Mouse (Mus musculus) forebrain, embryonic 14.5 days (tissue): ENCODE data around the gene Ankrd39. TPM values are rescaled to one million over a fixed set of nuclear protein-coding genes. Genes with fewer than 3 reads are reported as not detected.
"Not testable (repeated sequence)": the region's sequence is repeated elsewhere in the genome, so short reads cannot be mapped to it uniquely, and the experiment has no call there.

Source experiments
- ATAC-seq: fragments of 200-750 bp; cut with Nextera tagmentation; 2 replicates; pipeline ENCODE4 v1.8.0; 2017; ENCODE audit warnings: mild to moderate bottlenecking, moderate library complexity
- DNase-seq: peaks from one replicate; pipeline ENCODE4 v3.0.0-alpha.2; 2015; ENCODE audit warnings: low spot score
- H3K27ac ChIP-seq: fragments of 300-500 bp; sonication (generic); 2 replicates; pipeline ENCODE4 v1.5.1; 2014; ENCODE audit warnings: low read depth, mild to moderate bottlenecking, control low read depth, low read length, moderate library complexity
- H3K27me3 ChIP-seq: fragments of 300-500 bp; sonication (generic); replicated peaks from 2 replicates; pipeline ENCODE4 v1.6.1; 2014; ENCODE audit warnings: low read length, control low read depth, mixed read lengths; ENCODE audit not compliant: control insufficient read depth, insufficient read depth
- H3K36me3 ChIP-seq: fragments of 300-500 bp; sonication (generic); 2 replicates; pipeline ENCODE4 v1.6.1; 2014; ENCODE audit warnings: low read length, control low read depth; ENCODE audit not compliant: control insufficient read depth, insufficient read depth
- H3K4me1 ChIP-seq: fragments of 300-500 bp; sonication (generic); 2 replicates; pipeline ENCODE4 v1.6.1; 2014; ENCODE audit warnings: antibody characterized with exemption, low read length, control low read depth; ENCODE audit not compliant: control insufficient read depth, insufficient read depth
- H3K4me2 ChIP-seq: fragments of 300-500 bp; sonication (generic); 2 replicates; pipeline ENCODE4 v1.6.1; 2014; ENCODE audit warnings: mild to moderate bottlenecking, control low read depth, low read length
- H3K4me3 ChIP-seq: fragments of 300-500 bp; sonication (generic); 2 replicates; pipeline ENCODE4 v1.5.1; 2014; ENCODE audit warnings: low read depth, low read length, control low read depth
- H3K9ac ChIP-seq: fragments of 300-500 bp; sonication (generic); 2 replicates; pipeline ENCODE4 v1.6.1; 2014; ENCODE audit warnings: mild to moderate bottlenecking, low read length, control low read depth, moderate library complexity
- H3K9me3 ChIP-seq: fragments of 300-500 bp; sonication (generic); replicated peaks from 2 replicates; pipeline ENCODE4 v1.6.1; 2016; ENCODE audit warnings: low read length, control low read depth, mixed read lengths; ENCODE audit not compliant: control insufficient read depth
- WGBS: fragments of 180-500 bp; shearing (Covaris S2); extraction: QIAGEN DNeasy Blood & Tissue Kit; methylation state at CpG from one replicate; pipeline ENCODE4 v1.1.7; 2014; 5-methylcytosine and 5-hydroxymethylcytosine counted together
- polyA plus RNA-seq: library from polyadenylated mRNA; unstranded; fragments of >200 nt; fragmentation: Nextera tagmentation; extraction: Ambion mirVana; gene quantifications from 2 replicates; pipeline ENCODE4 v1.2.1, GENCODE M21; 2014

The Ankrd39 gene
- polyA plus RNA-seq, 1 experiment from 2014 or later = 15.7 TPM

GRCm38 (mm10) chr1:36540807-36541206 lies 6.4 kb downstream of the Ankrd39 start:
- ATAC-seq (no peak), DNase-seq (no peak)
- 94% methylated on average over 12 of the region's 12 CpGs for WGBS
- Histone ChIP-seq H3K4me2 (no peak overlapping the region), H3K4me3 (no peak overlapping the region), H3K4me1 (no peaks in the 10 kb centered on the region), H3K9me3 (no peaks in the 10 kb centered on the region), H3K9ac (no peak overlapping the region), H3K27ac (no peak overlapping the region), H3K27me3 (no peaks in the 10 kb centered on the region), H3K36me3 (peaks cover 27% of the 10 kb centered on the region)

- DNase-seq (no peak), ATAC-seq (no peak)
- Histone ChIP-seq H3K9ac (no peak overlapping the region), H3K4me2 (no peak overlapping the region), H3K4me3 (no peak overlapping the region), H3K27ac (no peak overlapping the region), H3K9me3 (no peaks in the 10 kb centered on the region), H3K36me3 (peaks cover 27% of the 10 kb centered on the region), H3K4me1 (no peaks in the 10 kb centered on the region), H3K27me3 (no peaks in the 10 kb centered on the region)
- 92% methylated on average over 11 of the region's 11 CpGs for WGBS
These were observed 7.1 kb downstream of the Ankrd39 start for GRCm38 (mm10) chr1:36540132-36540531.

GRCm38 (mm10) chr1:36539186-36539585 lies 8.1 kb downstream of the Ankrd39 start, which contains the start of gene Gm42417:
Gene Gm42417 (minus strand): TSS chr1:36539429.
- no peak within 1 kb of the TSS for H3K27ac ChIP-seq
- H3K27me3 ChIP-seq = no peaks in the 10 kb centered on the region
- H3K4me3 ChIP-seq = no peak within 1 kb of the TSS
- peaks cover 27% of the 10 kb centered on the region for H3K36me3 ChIP-seq
- H3K9me3 ChIP-seq = no peaks in the 10 kb centered on the region
- H3K9ac ChIP-seq = no peak within 1 kb of the TSS
- DNase-seq (no peak), ATAC-seq (no peak)
- WGBS = 74% methylated on average over 9 of the region's 9 CpGs
- no peaks in the 10 kb centered on the region for H3K4me1 ChIP-seq
- H3K4me2 ChIP-seq = no peak within 1 kb of the TSS

GRCm38 (mm10) chr1:36538727-36539126 lies 8.5 kb downstream of the Ankrd39 start:
- ATAC-seq (no peak), DNase-seq (no peak)
- Histone ChIP-seq H3K27ac (no peak overlapping the region), H3K4me3 (no peak overlapping the region), H3K4me1 (no peaks in the 10 kb centered on the region), H3K27me3 (no peaks in the 10 kb centered on the region), H3K9ac (no peak overlapping the region), H3K36me3 (peaks cover 27% of the 10 kb centered on the region), H3K4me2 (no peak overlapping the region), H3K9me3 (no peaks in the 10 kb centered on the region)
- 81% methylated on average over 4 of the region's 4 CpGs for WGBS

- H3K4me2 ChIP-seq, H3K9ac ChIP-seq, DNase-seq, ATAC-seq, H3K27me3 ChIP-seq, H3K9me3 ChIP-seq, H3K27ac ChIP-seq, H3K4me1 ChIP-seq, H3K4me3 ChIP-seq: not testable (repeated sequence)
- 96% methylated on average over 9 of the region's 9 CpGs for WGBS
- H3K36me3 ChIP-seq = peaks cover 27% of the 10 kb centered on the region
These were observed 10.5 kb downstream of the Ankrd39 start, which contains the start of gene Ankrd23 for GRCm38 (mm10) chr1:36536783-36537182. Gene Ankrd23 (minus strand): TSS chr1:36536883.

GRCm38 (mm10) chr1:36536397-36536728 lies 10.9 kb downstream of the Ankrd39 start:
- H3K4me1 ChIP-seq = no peaks in the 10 kb centered on the region
- H3K27ac ChIP-seq = no peak overlapping the region
- no peak overlapping the region for H3K4me2 ChIP-seq
- H3K4me3 ChIP-seq = no peak overlapping the region
- 88% methylated on average over 8 of the region's 8 CpGs for WGBS
- H3K9me3 ChIP-seq = no peaks in the 10 kb centered on the region
- no peak for ATAC-seq
- no peaks in the 10 kb centered on the region for H3K27me3 ChIP-seq
- no peak for DNase-seq
- H3K36me3 ChIP-seq = peaks cover 23% of the 10 kb centered on the region
- H3K9ac ChIP-seq = no peak overlapping the region

- ATAC-seq (no peak), DNase-seq (no peak)
- H3K4me2 ChIP-seq = no peak overlapping the region
- H3K9me3 ChIP-seq = no peaks in the 10 kb centered on the region
- H3K9ac ChIP-seq = no peak overlapping the region
- no peak overlapping the region for H3K27ac ChIP-seq
- H3K36me3 ChIP-seq = peaks cover 21% of the 10 kb centered on the region
- H3K4me1 ChIP-seq = no peaks in the 10 kb centered on the region
- H3K27me3 ChIP-seq = no peaks in the 10 kb centered on the region
- 87% methylated on average over 11 of the region's 11 CpGs for WGBS
- no peak overlapping the region for H3K4me3 ChIP-seq
These were observed 11.5 kb downstream of the Ankrd39 start for GRCm38 (mm10) chr1:36535477-36536396.

GRCm38 (mm10) chr1:36534595-36535058 lies 12.6 kb downstream of the Ankrd39 start:
- no peaks in the 10 kb centered on the region for H3K27me3 ChIP-seq
- no peak overlapping the region for H3K4me3 ChIP-seq
- H3K9me3 ChIP-seq = no peaks in the 10 kb centered on the region
- H3K36me3 ChIP-seq = peaks cover 15% of the 10 kb centered on the region; the same call in 1 of the 2 replicates
- H3K4me1 ChIP-seq = no peaks in the 10 kb centered on the region
- ATAC-seq (no peak), DNase-seq (no peak)
- H3K27ac ChIP-seq = no peak overlapping the region
- H3K9ac ChIP-seq = no peak overlapping the region
- 87% methylated on average over 6 of the region's 6 CpGs for WGBS
- H3K4me2 ChIP-seq = no peak overlapping the region

GRCm38 (mm10) chr1:36533546-36533945 lies 13.7 kb downstream of the Ankrd39 start:
- ATAC-seq (no peak), DNase-seq (no peak)
- Histone ChIP-seq H3K27me3 (no peaks in the 10 kb centered on the region), H3K4me2 (no peak overlapping the region), H3K9me3 (no peaks in the 10 kb centered on the region), H3K36me3 (peaks cover 6% of the 10 kb centered on the region; the same call in 1 of the 2 replicates), H3K4me1 (peaks cover 1% of the 10 kb centered on the region; the same call in 1 of the 2 replicates), H3K27ac (no peak overlapping the region), H3K4me3 (no peak overlapping the region), H3K9ac (no peak overlapping the region)
- 89% methylated on average over 6 of the region's 6 CpGs for WGBS
